Mouse (Mus musculus) small intestine, adult 2 months (tissue): ENCODE results near the gene BC017158.

ENCODE experiments used
- CTCF ChIP-seq: fragments of 200-500 bp; IDR thresholded peaks from 2 replicates; pipeline ENCODE4 v1.5.1; 2012; ENCODE audit warnings: low read depth, mild to moderate bottlenecking, control low read depth, inconsistent platforms, low read length, moderate library complexity, mixed read lengths; ENCODE audit not compliant: insufficient replicate concordance, insufficient read length; ENCODE audit errors: extremely low read depth
- POLR2A ChIP-seq: fragments of 200-500 bp; IDR thresholded peaks from 2 replicates; pipeline ENCODE4 v1.6.1; 2012; ENCODE audit warnings: low read depth, mild to moderate bottlenecking, control low read depth, inconsistent platforms, low read length, moderate library complexity

DNA sequence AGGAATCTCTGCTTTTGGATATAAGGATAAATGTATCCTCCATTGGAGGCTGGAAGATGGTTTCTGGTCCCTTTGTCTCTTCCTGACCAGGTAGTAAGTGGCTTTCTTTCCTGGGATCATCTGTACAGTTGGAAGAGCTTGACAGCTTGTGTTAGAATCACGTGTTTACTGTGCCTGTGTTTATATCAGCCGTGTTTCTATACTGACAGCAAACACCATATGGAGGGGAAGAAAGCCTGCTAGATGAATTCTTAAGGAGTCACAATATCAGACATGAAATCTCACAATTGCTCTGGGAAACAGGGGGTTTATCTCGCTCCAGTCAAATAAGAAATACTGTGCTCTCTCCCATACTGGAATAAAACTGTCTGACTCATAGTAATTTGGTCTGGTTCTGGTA lies 11.2 kb upstream of the BC017158 start:
- no peak for TF ChIP-seq CTCF
- no peak for TF ChIP-seq POLR2A
